Mouse (Mus musculus): Measurements from ENCODE around the gene Ptpn21.

Ptpn21 gene

GRCm38 (mm10) chr12:98736951-98737800 is at the start of gene Ptpn21:
Gene Ptpn21, minus strand, starts transcription at chr12:98737405.
- no peak for DNase-seq (ENCODE audit: low spot score)

GRCm38 (mm10) chr12:98784251-98784650 is 47.0 kb upstream of the Ptpn21 start:
- DNase-seq (ENCODE audit: low spot score): no peak

- DNase-seq (ENCODE audit: low spot score): no peak
Observed at GRCm38 (mm10) chr12:98779148-98779547, 41.9 kb upstream of the Ptpn21 start.

GRCm38 (mm10) chr12:98777509-98777908 is 40.3 kb upstream of the Ptpn21 start:
- no peak for DNase-seq (ENCODE audit: low spot score)

- no peak for DNase-seq (ENCODE audit: low spot score)
Observed at GRCm38 (mm10) chr12:98766241-98766640, 29.0 kb upstream of the Ptpn21 start.

GRCm38 (mm10) chr12:98759700-98760099 is 22.5 kb upstream of the Ptpn21 start:
- DNase-seq (ENCODE audit: low spot score): no peak

GRCm38 (mm10) chr12:98757636-98758035 is 20.4 kb upstream of the Ptpn21 start:
- no peak for DNase-seq (ENCODE audit: low spot score)

GRCm38 (mm10) chr12:98747380-98747753 is 10.2 kb upstream of the Ptpn21 start:
- DNase-seq (ENCODE audit: low spot score): no peak

- peak; percentile 93 for DNase-seq (ENCODE audit: low spot score)
Observed at GRCm38 (mm10) chr12:98746746-98747379, 9.7 kb upstream of the Ptpn21 start, which contains the start of gene Zc3h14. Gene Zc3h14, plus strand, starts transcription at chr12:98746964.

- DNase-seq (ENCODE audit: low spot score): peak; percentile 50
Observed at GRCm38 (mm10) chr12:98746131-98746530, 8.9 kb upstream of the Ptpn21 start.

GRCm38 (mm10) chr12:98745626-98746025 is 8.4 kb upstream of the Ptpn21 start:
- no peak for DNase-seq (ENCODE audit: low spot score)

- DNase-seq (ENCODE audit: low spot score): no peak
Observed at GRCm38 (mm10) chr12:98741011-98741501, 3.9 kb upstream of the Ptpn21 start.

GRCm38 (mm10) chr12:98737801-98738350 is 671 bp upstream of the Ptpn21 start:
- no peak for DNase-seq (ENCODE audit: low spot score)

- no peak for DNase-seq (ENCODE audit: low spot score)
Observed at GRCm38 (mm10) chr12:98734880-98735801, 2.1 kb downstream of the Ptpn21 start.

- peak; percentile 61 for DNase-seq (ENCODE audit: low spot score)
Observed at GRCm38 (mm10) chr12:98734246-98734879, 2.8 kb downstream of the Ptpn21 start.

GRCm38 (mm10) chr12:98733776-98734175 is 3.4 kb downstream of the Ptpn21 start:
- DNase-seq (ENCODE audit: low spot score): no peak

- no peak for DNase-seq (ENCODE audit: low spot score)
Observed at GRCm38 (mm10) chr12:98733165-98733564, 4.0 kb downstream of the Ptpn21 start.

- no peak for DNase-seq (ENCODE audit: low spot score)
Observed at GRCm38 (mm10) chr12:98730682-98731081, 6.5 kb downstream of the Ptpn21 start.

GRCm38 (mm10) chr12:98727186-98727585 is 10.0 kb downstream of the Ptpn21 start:
- DNase-seq (ENCODE audit: low spot score): no peak

- DNase-seq (ENCODE audit: low spot score): no peak
Observed at GRCm38 (mm10) chr12:98726078-98726477, 11.1 kb downstream of the Ptpn21 start.

GRCm38 (mm10) chr12:98724976-98725375 is 12.2 kb downstream of the Ptpn21 start:
- DNase-seq (ENCODE audit: low spot score): no peak
